Mouse (Mus musculus): ENCODE data around the gene Hoxa9.

Gene Hoxa9

DNA sequence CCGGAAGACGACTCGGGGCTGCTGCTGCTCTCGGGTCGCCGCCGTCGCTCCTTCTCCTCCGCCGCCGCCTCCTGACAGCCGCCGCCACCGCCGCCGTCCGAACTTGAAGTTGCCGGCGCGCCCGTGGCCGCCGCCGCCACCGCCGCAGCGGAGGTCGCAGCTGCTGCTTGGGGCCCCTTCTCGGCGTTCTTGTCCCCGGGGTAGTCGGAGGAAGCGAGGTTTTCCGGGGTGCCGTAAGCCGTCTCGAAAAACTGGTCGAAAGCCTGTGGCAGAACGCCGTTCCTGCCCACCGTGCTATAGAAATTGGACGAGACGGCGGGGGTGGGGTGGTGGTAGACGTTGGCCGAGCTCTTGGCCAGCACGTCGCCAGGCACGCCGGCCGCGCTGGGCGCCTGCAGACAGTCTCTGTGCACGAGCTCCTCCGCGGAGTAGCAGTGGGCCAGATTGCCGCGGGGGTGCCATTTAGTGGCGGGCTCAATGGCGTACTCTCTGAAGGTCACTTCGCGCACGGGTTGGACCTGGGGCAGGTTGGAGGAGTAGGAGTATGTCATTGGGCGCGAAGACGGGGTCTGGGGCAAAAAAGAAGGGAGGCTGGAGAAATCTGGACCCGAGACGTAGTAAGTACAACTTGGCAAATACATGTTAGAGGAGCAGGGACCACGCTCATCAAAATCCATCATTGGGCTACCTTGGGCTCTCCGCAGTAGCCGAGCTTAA lies 14.3 kb upstream of the Hoxa9 start:
- no peak for DNase-seq (ENCODE audit: extremely low read depth, low read depth, low spot score)

DNA sequence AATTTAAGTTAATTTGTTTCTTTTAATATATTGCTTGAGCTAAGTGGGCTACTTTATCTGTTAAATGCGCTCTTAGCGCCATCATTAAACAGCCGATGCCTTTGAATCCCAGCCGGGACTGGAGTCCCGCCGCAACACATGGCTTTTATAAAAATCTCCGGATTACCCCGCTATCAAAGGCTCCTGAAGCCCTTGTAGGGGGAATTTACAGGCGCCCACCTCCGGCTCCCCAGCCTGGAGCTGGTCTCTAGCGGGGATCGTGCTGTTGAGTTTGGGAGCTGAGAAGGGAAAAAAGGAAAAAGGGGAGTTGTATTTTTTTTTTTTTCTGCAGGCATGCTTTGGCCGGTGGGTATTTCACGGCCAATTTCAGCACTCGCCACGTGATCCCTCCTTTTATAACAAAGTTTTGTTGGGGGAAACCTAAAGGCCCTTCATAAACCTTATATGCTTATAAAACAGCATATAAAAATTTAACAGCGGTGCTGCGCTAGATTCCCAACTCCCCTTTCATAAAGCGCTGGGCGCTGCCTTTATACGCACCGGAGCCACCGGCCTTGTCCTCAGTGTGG lies 13.7 kb upstream of the Hoxa9 start:
- DNase-seq (ENCODE audit: extremely low read depth, low read depth, low spot score) = no peak

DNA sequence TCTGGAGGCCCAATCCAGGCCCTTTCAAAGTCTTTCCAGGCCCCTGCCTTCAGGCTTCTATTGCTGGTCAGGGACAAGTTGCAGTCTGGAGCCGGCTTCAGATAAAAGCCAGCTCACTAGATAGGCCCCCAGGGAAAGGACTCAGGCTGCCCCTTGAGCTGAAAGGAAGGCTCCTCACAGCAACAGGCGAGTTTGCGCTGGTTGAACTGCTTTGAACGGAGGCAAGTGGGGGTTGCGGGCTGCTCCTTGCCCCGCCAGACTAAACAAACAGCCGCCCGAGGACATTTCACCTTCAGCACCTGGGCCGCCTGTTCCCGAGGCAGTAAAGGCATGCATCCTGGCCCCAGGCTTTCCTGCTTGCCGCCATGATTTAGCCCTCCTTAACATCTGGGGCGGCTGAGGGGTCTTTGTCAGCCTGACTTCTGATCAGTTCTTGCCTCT lies 12.8 kb upstream of the Hoxa9 start:
- no peak for DNase-seq (ENCODE audit: extremely low read depth, low read depth, low spot score)

DNA sequence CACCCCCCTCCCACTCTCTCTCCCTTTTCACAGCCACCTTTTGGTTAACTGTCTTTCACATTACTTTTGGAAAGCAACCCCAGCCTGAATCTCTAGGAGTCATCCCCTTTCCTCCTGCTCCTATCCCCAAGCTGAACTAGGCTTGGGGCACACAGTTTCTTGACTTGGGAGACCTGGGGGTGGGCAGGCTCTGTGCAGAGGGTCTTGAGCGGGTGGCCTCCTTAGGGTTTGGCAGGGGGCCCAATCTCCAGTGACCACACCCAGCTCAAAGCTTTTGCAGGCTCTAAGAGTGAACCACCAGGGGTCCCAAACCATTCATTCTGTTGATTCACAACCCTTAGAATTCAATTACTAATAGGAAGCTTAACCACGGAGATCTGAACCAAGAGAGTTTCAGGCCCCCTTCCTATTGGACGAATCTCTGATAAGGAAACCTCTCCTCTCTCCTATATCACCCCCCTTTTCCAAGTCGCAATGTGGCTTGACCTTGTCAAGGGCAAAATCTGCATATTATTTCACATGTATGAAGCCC lies 12.0 kb upstream of the Hoxa9 start:
- no peak for DNase-seq (ENCODE audit: extremely low read depth, low read depth, low spot score)

DNA sequence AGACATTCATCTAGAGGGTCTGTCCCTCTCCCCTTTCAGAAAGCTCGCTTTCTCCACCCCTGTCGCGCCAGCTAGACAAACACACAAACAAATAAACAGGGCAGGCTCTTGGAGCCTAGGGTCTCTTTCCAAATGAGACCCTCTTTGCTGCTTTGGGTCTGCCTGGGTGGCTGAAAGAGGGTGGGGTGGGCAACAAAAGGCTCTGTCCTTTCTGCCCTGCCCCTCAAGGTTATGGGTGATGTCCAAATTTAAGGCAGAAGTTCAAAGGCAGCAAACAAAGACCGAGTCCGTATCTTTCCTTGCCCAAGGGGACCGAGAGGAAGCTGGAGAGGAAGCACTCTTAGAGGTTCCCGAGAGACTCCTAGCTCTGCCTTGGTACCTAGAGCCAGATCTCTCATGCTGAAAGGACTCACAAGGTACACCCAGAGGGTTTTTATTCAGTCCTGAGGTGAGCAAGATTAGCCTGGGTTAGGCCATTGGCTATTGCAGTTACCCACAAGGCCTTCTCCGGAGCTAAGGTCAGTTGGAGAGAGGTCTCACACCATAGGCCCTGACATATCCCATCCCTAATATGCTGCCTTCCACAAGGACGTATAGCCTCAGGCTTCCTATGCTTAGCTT lies 10.2 kb upstream of the Hoxa9 start:
- no peak for DNase-seq (ENCODE audit: extremely low read depth, low read depth, low spot score)

DNA sequence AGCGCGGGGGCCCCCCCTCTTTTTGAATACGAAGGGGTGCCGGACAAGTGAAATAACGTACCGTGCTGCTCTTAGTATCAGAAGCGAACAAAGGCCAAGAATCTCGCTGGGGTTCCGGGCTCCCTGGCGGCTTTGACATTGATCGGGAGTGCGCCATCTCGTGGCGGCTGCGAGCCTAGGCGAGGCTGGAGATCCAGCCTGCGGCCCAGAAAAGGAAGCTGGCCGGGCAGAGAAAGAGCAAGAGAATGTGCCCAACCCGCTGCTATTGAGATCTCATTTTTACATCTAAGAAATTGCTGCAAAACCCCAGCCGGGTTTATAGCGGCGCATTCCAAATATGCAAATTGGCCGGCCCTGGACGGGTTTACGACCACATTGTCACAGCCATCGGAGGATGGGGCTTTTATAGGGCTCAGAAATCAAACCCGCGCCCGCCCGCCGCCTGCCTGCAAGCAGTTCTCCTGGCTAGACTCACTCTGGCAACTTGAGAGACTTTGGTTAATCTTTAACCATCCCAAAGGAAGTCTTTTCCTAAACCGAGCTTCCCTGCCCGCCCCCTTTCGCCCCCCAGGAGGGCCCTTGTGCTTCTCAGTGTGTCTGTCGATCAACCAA lies 9.6 kb upstream of the Hoxa9 start, which contains the start of gene Hoxa10:
Gene Hoxa10, minus strand, starts transcription at position 466 of the 612 bp plus-strand sequence.
- no peak for DNase-seq (ENCODE audit: extremely low read depth, low read depth, low spot score)

DNA sequence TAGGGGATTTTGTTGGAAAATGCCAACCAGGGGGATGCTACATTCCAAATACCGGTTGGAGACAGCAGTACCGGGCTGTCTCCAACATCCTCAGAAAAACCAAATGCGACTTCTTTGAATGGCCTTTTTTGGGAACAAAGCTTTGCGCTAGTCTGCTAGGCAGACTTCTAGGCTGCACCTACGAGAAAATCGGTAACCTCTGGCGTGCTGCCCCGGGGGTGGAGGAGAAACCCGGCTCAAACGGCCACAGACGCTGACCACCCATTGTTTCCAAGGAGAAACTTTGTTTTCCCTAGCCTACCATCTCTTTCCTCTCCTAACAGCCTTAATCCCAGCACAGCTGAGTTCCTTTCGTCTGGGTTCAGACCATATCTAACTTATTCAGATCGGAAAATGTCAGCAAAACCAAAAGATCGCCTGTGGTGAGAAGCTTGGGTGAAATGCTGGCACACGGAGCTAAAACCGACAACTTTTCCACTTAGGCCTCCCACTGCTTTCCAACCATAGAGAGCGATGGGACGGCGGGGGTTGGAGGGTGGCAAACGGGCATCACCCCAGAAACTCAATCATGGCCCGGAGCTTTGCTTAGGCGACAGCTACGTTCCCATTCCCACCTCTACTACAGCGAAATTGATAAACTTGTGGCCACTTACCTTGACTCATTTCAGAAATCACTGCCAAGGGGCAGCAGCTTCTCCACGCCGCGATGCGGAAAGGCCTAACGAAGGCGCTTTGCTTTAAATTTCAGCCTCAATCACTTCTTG lies 8.9 kb upstream of the Hoxa9 start:
- no peak for DNase-seq (ENCODE audit: extremely low read depth, low read depth, low spot score)

DNA sequence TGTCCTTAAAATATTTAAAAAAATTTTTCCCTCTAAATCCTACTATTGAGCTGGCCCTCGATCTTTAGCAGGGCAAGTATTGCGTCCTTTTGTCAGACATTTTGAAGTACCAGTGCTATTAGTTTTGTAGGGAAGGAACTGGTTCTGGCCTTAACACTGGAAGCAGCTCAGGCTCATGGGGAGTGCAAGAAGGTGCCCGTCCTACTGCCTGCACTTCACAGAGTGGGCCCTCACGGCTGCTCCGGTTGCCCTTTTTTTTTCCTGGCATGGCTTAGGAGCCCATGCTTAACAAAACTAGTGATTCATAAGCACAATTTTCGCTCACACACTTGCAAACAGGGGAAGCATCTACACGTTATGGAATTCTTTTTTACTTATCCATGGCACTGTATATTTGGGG lies 8.1 kb upstream of the Hoxa9 start:
- no peak for DNase-seq (ENCODE audit: extremely low read depth, low read depth, low spot score)

DNA sequence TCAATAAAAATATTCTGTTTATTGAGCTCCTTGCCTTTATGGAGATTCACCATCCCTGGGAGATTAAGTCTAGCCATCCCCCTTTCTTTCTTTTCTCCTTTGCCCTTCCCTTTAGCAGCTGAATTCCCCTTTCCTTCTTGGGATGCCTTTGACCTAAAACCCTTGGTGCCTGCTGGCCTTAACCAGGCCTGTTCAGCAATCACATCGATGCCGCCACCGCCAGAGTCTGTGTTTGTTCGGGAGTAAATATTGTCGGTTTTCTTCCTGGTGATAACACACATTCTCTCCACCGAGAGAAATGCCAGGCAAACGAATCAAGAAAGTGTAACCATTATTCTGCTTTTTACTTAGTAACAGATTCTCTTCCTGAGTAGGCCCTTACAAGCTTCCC lies 7.3 kb upstream of the Hoxa9 start:
- DNase-seq (ENCODE audit: extremely low read depth, low read depth, low spot score) = no peak

DNA sequence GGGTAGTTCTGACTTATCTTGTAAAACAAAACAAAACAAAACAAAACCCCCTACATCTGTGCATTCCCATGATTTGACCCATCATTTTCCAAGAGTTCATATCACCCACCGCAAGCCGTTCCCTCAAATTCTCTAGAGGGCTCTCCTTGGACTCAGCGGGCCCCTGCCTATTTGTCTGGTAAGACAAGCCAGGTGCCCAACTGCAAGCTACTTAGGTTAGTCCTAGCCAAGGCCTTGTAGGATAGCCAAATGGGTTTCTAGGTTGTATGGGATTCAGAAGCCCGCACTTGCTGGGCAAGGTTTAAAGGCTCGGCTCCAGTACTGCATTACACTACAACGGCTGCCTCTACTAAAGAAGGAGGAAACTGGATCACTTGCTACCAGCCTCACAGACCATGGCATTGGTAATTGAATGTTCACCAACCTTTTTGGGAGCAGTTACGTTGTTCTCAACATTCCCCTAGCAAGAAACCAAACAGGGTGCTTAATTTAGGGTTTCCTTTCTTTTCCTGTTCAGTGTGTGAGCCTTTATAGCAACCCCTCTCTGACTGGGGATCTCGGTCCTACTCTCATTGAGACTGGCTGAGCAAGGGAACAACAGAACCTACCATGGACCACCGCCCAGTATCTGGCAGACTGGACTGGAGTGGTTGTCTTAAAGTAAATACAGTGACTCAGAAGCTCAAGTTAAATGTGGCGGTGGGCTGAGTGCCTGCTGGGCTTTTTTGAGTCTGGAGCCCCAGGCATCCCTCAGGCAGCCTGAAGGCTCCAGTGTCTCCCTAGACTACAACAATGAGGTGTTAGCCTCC lies 6.7 kb upstream of the Hoxa9 start:
- no peak for DNase-seq (ENCODE audit: extremely low read depth, low read depth, low spot score)

DNA sequence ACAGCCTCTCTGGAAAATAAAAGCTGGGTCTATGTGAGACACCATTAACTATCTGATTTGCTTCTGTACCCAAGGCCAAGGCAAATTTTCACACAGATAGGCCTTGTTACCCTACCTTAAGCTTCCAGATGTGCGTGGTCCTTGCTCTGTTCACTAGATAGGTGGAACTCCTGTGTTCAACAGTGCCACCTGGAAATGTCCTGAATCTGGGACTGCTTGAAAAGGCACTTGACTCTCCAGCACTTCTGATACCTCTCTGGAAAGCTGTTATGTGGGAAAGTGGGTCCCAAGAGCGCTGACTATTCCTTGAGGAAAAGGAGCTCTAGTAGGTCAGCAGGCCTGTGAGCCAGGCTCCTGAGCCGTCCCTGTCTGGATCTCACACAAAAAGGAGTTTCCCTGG lies 5.9 kb upstream of the Hoxa9 start:
- no peak for DNase-seq (ENCODE audit: extremely low read depth, low read depth, low spot score)

DNA sequence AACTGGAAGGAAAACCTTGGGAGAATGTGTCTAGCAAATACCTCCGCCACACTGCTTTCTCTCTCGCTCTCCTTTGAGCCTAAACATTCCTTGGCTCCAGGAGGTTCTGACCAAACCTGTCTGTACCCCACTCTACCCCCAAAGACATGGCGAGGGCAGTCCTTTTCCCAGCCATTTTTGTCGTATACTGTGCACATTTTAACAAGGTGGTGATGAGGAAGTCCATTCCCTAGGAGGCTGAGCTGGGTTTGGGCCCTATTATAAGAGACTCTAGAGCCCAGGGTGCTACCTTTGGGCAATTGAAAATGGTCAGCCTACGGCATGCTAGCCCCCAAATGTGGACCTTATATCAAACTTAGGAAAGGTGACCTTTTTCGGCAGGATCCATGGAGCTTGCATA lies 5.0 kb upstream of the Hoxa9 start:
- no peak for DNase-seq (ENCODE audit: extremely low read depth, low read depth, low spot score)

DNA sequence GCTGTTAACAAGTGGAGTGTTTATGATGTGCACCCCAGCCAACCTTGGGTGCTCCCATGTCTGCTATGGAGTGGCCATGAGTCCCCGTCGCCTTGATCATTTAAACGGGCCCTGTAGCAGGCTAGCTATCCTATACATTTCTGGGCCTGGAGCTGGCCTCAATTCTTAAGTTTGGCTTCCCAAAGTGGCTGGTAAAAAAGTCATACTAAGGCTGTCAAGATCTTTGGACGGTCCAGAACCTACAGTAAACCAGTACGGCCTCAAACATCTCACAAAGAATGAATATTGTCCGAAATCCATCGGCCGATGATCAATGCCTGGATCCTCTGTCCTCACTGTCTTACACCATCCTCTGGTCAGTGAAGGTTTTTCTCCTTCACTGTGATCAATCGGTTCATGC lies 4.4 kb upstream of the Hoxa9 start:
- DNase-seq (ENCODE audit: extremely low read depth, low read depth, low spot score) = no peak

DNA sequence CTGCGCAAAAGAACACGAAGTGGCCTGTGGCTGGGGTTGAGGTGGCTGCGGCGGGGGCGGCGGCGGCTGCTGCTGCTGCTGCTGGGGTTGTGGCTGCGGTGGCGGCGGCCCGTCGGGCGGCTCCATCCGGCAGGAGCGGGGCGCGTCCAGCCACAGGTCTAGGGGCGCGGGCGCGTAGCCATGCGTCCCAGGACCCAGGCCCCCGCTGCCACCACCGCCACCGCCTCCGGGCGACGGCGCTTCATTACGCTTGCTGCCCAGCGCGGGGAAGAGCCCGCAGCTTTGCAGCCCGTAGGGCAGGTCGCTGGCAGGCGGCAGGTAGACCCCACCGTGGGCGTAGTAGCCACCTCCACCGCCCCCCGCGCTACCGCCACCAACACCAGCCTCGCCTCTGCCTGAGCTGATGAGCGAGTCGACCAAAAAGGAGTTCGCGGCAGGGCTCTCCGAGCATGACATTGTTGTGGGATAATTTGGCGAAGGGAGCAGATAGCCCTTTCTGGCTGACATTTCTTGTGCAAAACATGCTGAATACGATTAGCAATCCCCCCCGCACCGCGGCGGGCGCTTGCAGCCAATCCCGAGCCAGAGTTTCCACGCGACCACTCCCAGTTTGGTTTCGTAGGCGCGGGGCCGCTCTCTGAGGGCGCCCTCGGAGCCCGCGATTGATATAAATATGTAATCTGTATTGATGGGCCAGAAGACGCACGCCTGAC lies 3.7 kb upstream of the Hoxa9 start:
- DNase-seq (ENCODE audit: extremely low read depth, low read depth, low spot score) = no peak

DNA sequence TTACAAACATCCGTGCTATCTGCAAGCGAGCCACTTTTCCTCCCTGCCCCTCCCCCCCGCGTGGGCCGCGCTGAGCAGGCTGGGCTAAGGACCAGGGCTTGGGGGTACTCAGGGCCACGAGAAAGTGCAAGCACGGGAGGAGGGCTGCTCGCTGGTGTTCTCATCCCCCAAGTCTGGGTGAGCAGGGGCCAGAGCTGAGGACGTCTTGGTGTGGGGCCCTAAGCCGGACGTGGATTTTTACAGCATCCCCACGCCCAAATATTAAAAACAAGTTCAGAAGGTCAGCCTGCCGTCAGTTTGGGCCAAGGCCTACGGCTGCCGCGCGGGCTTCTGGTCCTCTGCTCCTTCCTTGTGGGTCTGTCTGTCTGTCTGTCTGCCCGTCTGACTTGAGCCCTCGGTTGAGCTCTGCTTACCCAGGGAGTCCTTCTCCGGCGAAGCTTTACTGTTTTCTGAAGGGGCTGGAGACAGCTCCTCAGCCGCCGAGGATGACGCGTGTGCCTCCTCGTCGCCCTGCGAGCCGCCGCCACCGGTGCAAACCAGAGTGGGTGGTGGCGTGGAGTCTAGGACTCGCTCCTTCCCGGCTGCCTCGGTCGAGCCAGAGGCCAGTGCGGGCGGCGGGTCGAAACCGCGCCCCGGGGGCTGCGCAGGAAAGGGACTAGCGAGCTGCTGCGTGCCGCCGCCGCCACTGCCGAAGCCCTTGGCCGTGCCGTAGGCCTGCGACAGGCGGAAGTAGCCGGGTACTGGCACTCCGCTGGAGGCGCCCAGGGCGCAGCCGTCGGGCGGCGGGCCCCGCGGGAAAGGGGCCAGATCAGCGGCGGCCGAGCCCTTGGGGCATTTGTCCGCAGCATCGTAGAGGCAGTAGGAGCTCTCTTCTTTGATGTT lies 2.9 kb upstream of the Hoxa9 start:
- no peak for DNase-seq (ENCODE audit: extremely low read depth, low read depth, low spot score)

DNA sequence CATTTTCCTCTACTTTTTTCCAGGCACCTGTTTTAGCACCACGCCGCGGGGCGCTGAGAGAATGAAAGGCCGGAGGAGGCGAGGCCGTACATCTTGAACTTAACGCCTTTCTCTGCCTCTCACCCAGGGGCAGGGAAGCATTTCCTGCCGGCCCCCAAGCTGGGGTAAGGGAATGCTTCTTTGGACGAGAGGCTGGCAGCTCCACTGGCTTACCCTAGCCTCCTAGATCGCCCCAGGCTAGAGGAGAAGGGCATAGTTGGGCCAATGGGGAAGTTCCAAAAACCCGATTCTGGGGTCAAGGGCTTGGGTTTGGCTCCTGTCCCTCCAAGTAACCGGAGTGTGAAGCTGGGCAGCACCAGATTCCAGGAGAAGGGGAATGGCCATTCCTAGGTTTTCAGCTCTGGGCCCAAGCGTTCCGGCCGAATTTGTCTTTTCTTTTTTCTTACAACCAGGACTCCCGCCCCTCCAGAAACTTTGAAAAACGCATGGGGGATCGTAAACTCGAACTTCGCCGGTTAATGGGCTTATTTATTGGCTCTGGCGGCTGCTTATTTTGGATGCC lies 2.2 kb upstream of the Hoxa9 start:
- no peak for DNase-seq (ENCODE audit: extremely low read depth, low read depth, low spot score)

DNA sequence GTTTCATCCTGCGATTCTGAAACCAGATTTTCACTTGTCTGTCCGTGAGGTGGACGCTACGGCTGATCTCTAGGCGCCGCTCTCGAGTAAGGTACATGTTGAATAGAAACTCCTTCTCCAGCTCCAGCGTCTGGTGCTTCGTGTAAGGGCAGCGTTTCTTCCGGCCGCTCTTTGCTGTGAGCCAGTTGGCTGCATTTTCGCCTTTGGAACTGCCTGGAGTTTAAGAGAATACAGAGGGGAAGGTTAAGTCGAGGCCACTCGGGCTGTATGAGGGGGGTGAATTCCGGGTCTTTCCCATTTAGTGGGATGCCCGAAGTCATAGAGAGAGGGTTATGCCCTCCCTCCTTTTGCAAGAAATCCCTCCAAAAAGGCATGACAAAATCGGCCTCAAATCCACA lies 1.7 kb upstream of the Hoxa9 start:
- no peak for DNase-seq (ENCODE audit: extremely low read depth, low read depth, low spot score)

DNA sequence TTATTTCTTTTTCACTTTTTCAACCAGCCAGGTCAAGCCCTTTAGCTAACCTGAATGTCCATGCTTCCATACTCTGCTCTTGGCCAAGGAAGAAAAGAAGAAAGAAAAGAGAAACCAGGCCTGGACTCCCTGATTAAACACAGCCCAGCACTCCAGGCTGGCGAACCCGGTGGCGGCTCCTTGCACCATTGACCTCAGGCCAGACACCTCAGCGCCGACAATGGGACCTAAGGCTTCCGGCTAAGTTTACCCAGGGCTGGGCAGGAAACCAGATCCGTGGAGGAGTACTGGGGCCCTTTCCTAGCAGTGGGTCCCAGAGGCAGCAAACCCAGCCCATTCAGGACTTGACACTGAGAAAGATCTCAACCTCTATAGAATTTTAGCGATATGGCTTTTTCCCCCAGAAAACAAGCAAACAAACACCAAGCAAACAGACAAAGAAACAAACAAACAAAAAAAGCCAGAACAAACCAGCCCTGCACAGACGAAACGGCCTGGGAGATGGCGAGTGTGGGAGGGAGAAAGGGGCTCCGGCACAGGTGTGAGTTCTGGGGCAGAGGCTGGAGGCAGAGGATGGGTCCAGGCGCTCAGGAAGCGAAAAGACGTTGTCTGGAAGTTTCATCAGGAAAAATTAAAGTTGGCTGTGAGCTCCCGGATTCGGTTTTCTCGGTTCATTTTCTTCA lies 1.1 kb upstream of the Hoxa9 start:
- DNase-seq (ENCODE audit: extremely low read depth, low read depth, low spot score) = no peak

Data from fat pad, adult 2 months (tissue).